Mouse (Mus musculus) urinary bladder, postnatal 36 days (tissue): ENCODE measurements at regions not wholly inside any gene's neighbourhood (a gene's known extent, or its start where the extent isn't known, plus 50 kb on each side); places are given as distances from the start of the nearest gene placed in this dataset.

ENCODE experiments used
- DNase-seq, 2 experiments: peaks; one replicate each; pipeline ENCODE4 v3.0.0; 2022; ENCODE audit warnings: low spot score in 2 of 2, mixed read lengths in 1 of 2

- no peak for DNase-seq
Observed at GRCm38 (mm10) chr2:12033518-12034322, 256.0 kb downstream of the Ankrd16 start.

GRCm38 (mm10) chr2:12034323-12034585, 256.6 kb downstream of the Ankrd16 start:
- no peak for DNase-seq

GRCm38 (mm10) chr2:12049386-12049785, 252.3 kb downstream of the Itga8 start:
- no peak for DNase-seq

- DNase-seq = no peak
Observed at GRCm38 (mm10) chr2:12049972-12050371, 251.8 kb downstream of the Itga8 start.

GRCm38 (mm10) chr2:12053404-12054164, 248.1 kb downstream of the Itga8 start:
- DNase-seq = no peak

- no peak for DNase-seq
Observed at GRCm38 (mm10) chr2:12054165-12054500, 247.6 kb downstream of the Itga8 start.
